Mouse (Mus musculus) liver (tissue): ENCODE data around the gene Supt4a.

ENCODE experiments used
- DNase-seq: peaks from one replicate; pipeline ENCODE4 v3.0.0-alpha.2; 2020; ENCODE audit warnings: mixed read lengths

Supt4a gene

DNA sequence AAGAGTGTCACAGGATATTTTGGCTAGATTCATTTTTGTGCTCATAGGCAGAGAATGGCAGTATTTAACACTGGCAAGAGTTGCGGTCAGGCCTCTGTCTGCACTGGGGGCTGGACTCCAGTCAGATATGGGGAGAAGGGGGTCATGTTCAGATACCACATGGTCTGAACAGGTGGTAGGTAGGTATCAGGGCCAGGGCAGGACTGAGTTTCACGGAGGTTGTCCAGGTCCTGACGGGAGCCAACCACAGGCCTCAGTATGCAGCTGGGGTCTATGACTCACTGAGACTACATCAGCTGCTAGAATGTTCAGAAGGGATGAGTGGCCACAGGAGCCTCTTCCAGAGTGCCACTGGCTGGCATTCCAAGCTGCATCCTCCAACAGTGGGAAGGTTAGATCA is 35.0 kb downstream of the Supt4a start:
- DNase-seq: no peak

DNA sequence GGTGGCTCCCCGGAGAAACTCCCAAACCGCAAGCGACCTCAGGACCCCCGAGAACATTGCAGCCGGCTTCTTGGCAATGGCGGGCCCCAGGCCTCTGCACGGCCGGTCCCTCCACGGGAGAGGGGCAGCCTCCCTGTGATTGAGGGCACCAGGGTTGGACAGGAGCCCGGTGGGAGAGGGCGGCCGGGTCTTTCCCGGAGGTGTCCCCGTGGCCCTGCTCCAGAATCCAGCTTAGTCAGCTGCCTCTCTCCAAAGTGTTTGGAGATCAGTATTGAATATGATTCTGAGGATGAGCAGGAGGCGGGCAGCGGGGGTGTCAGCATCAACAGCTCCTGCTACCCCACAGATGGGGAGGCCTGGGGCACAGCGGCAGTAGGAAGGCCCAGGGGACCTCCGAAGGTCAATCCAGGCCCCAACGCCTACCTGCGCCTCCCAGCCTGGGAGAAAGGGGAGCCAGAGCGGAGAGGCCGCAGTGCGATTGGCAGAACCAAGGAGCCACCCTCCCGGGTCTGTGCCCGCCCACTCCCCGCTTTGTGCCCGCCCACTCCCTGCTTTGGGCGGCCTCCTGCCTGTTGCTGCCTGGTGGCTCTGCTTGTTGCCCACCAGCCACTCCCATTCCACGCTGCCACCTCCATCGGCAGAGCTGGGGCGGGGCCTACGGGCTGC is 40.9 kb downstream of the Supt4a start:
- peak; percentile 76 for DNase-seq

DNA sequence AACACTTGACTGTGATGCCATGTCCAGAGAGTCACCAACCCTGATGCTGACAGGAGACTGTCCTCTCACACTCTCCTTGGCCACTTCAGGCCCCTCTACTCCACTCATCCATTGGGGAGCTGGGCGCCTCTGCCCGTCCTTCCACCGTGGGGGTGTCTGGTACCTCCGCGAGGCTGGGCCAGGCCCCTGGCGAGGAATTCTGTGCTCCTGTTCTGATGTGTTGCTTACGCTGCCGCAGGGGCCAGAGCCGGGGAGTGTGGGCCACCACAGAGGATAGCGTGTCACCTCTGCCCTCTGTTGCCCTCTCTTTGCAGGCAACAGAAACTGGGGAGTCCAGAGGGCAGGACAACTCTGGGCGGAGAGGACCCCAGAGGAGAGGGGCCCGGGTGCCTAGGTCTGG is 41.6 kb downstream of the Supt4a start:
- DNase-seq: no peak

DNA sequence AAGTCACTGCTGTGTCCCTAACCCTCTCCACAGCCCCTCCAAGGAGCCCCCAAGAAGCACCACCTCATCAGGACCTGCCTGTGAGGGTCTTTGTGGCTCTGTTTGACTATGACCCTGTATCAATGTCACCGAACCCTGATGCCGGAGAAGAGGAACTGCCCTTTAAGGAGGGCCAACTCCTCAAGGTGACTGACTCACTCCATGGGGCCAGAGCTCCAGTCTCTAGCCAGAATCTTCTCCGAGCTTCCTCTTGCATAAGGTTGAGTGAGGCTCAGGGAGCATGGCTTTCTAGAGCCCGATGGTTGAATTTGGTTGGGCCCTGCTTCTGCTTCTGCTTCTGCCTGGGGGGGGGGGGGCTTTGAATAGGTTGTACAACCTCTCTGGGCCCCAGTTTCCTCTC is 42.0 kb downstream of the Supt4a start:
- DNase-seq: no peak

DNA sequence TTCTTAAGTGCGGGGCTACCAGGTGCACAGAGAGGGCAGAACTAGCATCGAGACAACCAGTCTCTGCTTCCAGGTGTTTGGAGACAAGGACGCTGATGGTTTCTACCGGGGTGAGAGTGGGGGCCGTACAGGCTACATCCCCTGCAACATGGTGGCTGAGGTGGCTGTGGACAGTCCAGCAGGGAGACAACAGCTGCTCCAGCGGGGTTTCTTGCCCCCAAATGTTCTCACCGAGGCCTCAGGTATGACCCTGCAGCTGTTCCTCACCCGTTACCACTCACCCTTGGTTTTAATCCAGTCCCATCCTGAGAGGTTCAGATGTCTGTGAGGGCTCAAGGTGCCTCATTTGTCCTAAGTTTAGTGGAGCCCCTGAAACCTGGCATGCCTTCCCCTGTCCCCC is 42.8 kb downstream of the Supt4a start:
- DNase-seq: no peak

DNA sequence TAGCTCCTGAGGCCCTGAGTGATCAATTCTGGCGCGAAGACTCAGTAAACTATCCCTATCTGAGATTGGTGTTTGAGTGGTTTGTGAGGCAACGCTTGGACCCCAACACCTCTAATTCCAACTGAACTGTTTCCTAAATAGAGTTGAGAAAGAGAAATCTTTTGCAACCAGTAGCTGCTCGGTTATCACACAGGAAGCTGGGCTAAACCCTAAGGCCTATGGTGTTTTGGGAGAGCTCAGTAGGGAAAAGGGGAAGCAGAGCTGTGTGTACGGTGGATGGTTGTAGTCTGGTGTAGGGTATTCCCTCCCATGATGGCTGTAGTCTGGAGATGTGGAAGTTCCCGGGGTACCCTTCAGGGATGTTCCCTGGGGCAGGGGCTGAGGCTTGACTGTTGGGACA is 52.7 kb downstream of the Supt4a start:
- DNase-seq: no peak
